Mouse (Mus musculus) yolk sac, embryonic 10.5 days (tissue): ENCODE results near the gene Psmd14.

Experiments used
- DNase-seq: peaks from one replicate; pipeline ENCODE4 v3.0.0-alpha.2; 2017; ENCODE audit warnings: low spot score

Gene Psmd14

GRCm38 (mm10) chr2:61813106-61813505 lies 101.6 kb downstream of the Psmd14 start:
- no peak for DNase-seq

- no peak for DNase-seq
Measured at GRCm38 (mm10) chr2:61813521-61813920, 102.0 kb downstream of the Psmd14 start.

- DNase-seq: peak; percentile 35
Measured at GRCm38 (mm10) chr2:61814548-61815473, 103.3 kb downstream of the Psmd14 start.

DNA sequence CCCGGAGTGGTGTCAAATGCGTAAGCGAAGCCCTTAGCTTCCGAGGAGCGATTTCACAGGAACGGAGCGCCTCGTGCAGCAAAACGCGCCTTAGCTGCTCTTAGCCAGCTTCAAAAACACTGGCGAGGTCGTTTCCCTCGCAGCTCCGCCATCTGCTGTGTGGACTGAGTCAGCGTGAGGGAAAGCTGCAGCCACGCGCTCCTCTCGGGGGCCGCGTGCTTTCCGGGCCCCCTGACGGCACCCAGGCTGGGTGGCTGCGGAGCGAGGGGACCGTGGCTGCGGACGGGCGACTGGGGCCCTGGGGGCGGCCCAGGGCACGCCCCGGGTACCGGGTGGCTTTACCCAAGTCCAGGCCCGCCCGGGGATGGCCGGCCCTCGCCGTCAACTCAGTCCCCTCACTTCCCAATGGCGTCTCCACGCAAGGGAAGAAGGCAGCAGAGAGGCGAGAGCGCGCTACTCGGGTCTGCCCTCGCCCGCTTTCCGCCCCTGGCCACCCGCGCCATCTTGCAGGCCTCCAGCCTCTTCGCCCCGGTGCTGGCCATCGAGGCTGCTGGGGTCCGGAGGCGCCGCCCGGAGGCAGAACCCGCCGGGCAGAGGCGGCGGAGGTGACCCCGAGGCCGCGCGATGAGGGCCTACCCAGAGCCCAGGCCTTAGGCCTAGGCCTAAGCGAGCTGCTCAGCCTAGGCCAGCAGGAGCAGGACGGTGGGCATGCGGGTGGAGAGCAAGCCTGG lies 104.3 kb downstream of the Psmd14 start:
- peak; percentile 47 for DNase-seq

- no peak for DNase-seq
Measured at GRCm38 (mm10) chr2:61818197-61818596, 106.7 kb downstream of the Psmd14 start.

GRCm38 (mm10) chr2:61820203-61820602 lies 108.7 kb downstream of the Psmd14 start:
- no peak for DNase-seq

GRCm38 (mm10) chr2:61823426-61824140 lies 112.1 kb downstream of the Psmd14 start:
- DNase-seq: no peak

- DNase-seq: no peak
Measured at GRCm38 (mm10) chr2:61837243-61837806, 125.8 kb downstream of the Psmd14 start.
